Mouse (Mus musculus): ENCODE results near the gene Gpx3. TPM values are rescaled to one million over a fixed set of nuclear protein-coding genes. Genes with fewer than 3 reads are reported as not detected.

The Gpx3 gene
- polyA plus RNA-seq, 1 experiment: 2.0 TPM

DNA sequence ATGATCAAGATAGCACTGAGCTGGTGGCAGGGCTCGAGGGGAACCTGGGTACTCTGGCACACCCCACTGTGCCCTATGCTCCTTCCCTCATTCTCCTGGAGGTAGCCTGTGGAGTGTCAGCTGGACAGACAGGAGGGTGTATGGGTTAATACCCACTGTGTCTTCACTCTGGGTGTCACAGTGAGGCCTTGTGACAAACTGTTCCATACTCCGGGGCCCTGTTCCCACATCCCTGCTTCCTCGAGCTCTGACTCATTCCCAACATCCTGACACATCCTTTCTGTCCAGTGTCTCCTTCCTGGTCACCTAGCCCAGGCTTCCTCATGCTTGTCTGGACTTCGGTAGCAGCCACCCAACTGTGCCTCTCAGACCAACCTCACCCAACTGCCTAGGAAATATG, 4.2 kb downstream of the Gpx3 start:
- Histone ChIP-seq H3K36me3 (ENCODE audit: control insufficient read depth, insufficient read depth) (peaks cover 6% of the 10 kb centered on the region), H3K79me3 (ENCODE audit: low read depth) (no peaks in the 10 kb centered on the region), H3K27me3 (ENCODE audit: control insufficient read depth, insufficient read depth, insufficient read length) (no peaks in the 10 kb centered on the region), H3K79me2 (ENCODE audit: control insufficient read depth, insufficient read depth) (no peaks in the 10 kb centered on the region), H3K4me3 (ENCODE audit: insufficient read depth, poor library complexity, severe bottlenecking) (no peak overlapping the region), H3ac (ENCODE audit: control insufficient read depth, insufficient read length, low read depth) (no peak overlapping the region)
- TF ChIP-seq CEBPB (IDR thresholded peaks at IDR 0.05; ENCODE audit: low read depth) (no peak), MYOD1 (IDR thresholded peaks at IDR 0.05; ENCODE audit: control insufficient read depth, insufficient read length, low read depth) (no peak), MAX (IDR thresholded peaks at IDR 0.05) (no peak), USF1 (IDR thresholded peaks at IDR 0.05; ENCODE audit: low read depth) (no peak), MYOG (IDR thresholded peaks at IDR 0.05; ENCODE audit: control insufficient read depth, extremely low read depth, insufficient read length) (no peak), FOSL1 (IDR thresholded peaks at IDR 0.05; ENCODE audit: insufficient read depth, low read length, poor library complexity, severe bottlenecking) (no peak), CTCF (IDR thresholded peaks at IDR 0.05; ENCODE audit: control insufficient read depth, insufficient read depth, insufficient read length) (no peak)

DNA sequence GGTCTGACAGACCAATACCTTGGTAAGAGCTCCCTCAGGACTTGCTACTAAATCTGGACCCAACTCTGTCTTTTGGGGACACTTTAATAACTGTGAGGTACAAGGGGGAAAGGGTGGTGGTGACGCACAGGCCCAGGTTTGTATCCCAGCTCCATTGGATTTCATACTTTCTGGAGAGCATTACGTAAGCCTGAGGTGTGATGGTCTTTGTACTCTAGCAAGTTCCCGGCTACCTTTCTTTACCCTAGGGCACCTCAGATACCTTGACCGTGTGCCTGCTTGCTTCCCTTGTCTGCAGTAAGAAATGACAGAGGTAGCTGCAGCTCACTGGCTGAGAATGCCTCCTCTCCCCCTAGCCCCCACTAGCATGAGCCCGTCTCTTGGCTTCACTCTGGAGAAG, 5.0 kb downstream of the Gpx3 start:
- H3K79me2 ChIP-seq (ENCODE audit: control insufficient read depth, insufficient read depth): no peaks in the 10 kb centered on the region
- no peak overlapping the region for H3K4me3 ChIP-seq (ENCODE audit: insufficient read depth, poor library complexity, severe bottlenecking)
- no peaks in the 10 kb centered on the region for H3K27me3 ChIP-seq (ENCODE audit: control insufficient read depth, insufficient read depth, insufficient read length)
- peaks cover 6% of the 10 kb centered on the region for H3K36me3 ChIP-seq (ENCODE audit: control insufficient read depth, insufficient read depth)
- H3ac ChIP-seq (ENCODE audit: control insufficient read depth, insufficient read length, low read depth): no peak overlapping the region
- TF ChIP-seq MAX (IDR thresholded peaks at IDR 0.05) (no peak), CTCF (IDR thresholded peaks at IDR 0.05; ENCODE audit: control insufficient read depth, insufficient read depth, insufficient read length) (no peak), CEBPB (IDR thresholded peaks at IDR 0.05; ENCODE audit: low read depth) (no peak)
- no peaks in the 10 kb centered on the region for H3K79me3 ChIP-seq (ENCODE audit: low read depth)

DNA sequence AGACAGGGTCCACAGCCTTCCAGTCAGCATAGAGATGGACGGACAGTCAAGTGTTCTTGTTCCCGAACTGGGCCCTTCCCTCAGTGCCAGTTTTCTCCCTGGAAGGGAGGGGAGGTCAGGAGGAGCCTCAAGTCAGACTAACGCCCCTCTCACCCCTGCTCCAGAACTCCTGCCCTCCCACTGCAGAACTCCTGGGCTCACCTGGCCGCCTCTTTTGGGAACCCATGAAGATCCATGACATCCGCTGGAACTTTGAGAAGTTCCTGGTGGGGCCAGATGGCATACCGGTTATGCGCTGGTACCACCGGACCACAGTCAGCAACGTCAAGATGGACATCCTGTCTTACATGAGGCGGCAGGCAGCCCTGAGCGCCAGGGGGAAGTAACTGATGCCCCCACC, 7.0 kb downstream of the Gpx3 start:
- no peak overlapping the region for H3ac ChIP-seq (ENCODE audit: control insufficient read depth, insufficient read length, low read depth)
- no peak overlapping the region for H3K4me3 ChIP-seq (ENCODE audit: insufficient read depth, poor library complexity, severe bottlenecking)
- no peak for TF ChIP-seq CTCF (IDR thresholded peaks at IDR 0.05; ENCODE audit: control insufficient read depth, insufficient read depth, insufficient read length)
- H3K79me2 ChIP-seq (ENCODE audit: control insufficient read depth, insufficient read depth): no peaks in the 10 kb centered on the region
- H3K79me3 ChIP-seq (ENCODE audit: low read depth): no peaks in the 10 kb centered on the region
- no peaks in the 10 kb centered on the region for H3K27me3 ChIP-seq (ENCODE audit: control insufficient read depth, insufficient read depth, insufficient read length)
- peaks cover 9% of the 10 kb centered on the region for H3K36me3 ChIP-seq (ENCODE audit: control insufficient read depth, insufficient read depth)

DNA sequence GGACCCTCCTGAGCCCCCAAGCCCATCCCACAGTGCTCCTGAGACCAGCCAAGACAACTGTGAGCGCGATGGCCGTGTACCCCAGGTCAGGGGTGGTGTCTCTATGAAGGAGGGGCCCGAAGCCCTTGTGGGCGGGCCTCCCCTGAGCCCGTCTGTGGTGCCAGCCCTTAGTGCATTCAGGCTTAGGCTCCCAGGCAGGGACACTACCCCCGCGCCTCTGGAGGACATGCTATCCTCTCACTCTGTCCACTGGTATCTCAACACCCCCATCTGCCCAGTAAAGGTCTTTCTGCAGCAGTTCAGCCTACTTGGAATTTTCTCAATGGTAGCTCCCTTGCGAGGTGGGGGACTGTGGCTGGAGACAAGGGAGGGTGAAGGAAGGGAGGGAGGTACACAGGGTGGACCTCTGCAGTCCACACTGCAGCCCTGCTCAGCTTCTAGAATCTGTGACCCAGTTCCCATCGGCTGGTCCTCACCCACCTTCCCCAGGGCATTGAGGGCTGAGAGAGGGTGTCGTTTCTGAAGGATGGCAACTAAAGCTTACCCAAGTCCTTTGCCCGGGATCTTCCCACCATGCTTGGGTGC, 7.9 kb downstream of the Gpx3 start:
- Histone ChIP-seq H3K79me3 (ENCODE audit: low read depth) (no peaks in the 10 kb centered on the region), H3ac (ENCODE audit: control insufficient read depth, insufficient read length, low read depth) (no peak overlapping the region), H3K36me3 (ENCODE audit: control insufficient read depth, insufficient read depth) (peaks cover 10% of the 10 kb centered on the region), H3K79me2 (ENCODE audit: control insufficient read depth, insufficient read depth) (no peaks in the 10 kb centered on the region), H3K4me3 (ENCODE audit: insufficient read depth, poor library complexity, severe bottlenecking) (no peak overlapping the region), H3K27me3 (ENCODE audit: control insufficient read depth, insufficient read depth, insufficient read length) (no peaks in the 10 kb centered on the region)
- TF ChIP-seq CEBPB (IDR thresholded peaks at IDR 0.05; ENCODE audit: low read depth): no peak

DNA sequence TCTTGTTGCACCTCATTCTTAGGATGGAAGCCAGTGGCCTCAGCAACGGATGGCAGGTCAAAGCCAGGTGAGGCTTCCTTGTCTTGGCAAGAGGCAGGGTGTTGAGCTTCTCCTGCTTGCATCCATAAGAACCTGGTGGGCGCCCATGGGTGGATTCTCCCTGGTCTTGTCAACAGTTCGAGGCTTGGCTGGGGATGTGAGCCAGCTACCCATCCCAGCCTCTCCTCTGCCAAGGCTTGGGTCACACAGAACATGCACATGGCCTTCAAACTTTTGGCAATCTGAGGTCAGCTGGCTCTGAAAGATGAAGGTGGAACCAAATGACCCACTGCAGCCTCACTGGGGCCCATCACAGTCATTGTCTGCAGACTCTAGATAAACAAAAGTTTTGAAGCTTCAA, 8.9 kb downstream of the Gpx3 start:
- Histone ChIP-seq H3K79me2 (ENCODE audit: control insufficient read depth, insufficient read depth) (no peaks in the 10 kb centered on the region), H3K27me3 (ENCODE audit: control insufficient read depth, insufficient read depth, insufficient read length) (no peaks in the 10 kb centered on the region), H3K79me3 (ENCODE audit: low read depth) (no peaks in the 10 kb centered on the region), H3K4me3 (ENCODE audit: insufficient read depth, poor library complexity, severe bottlenecking) (no peak overlapping the region), H3K36me3 (ENCODE audit: control insufficient read depth, insufficient read depth) (peaks cover 17% of the 10 kb centered on the region), H3ac (ENCODE audit: control insufficient read depth, insufficient read length, low read depth) (no peak overlapping the region)
- TF ChIP-seq MYOG (IDR thresholded peaks at IDR 0.05; ENCODE audit: control insufficient read depth, extremely low read depth, insufficient read length) (no peak), MYOD1 (IDR thresholded peaks at IDR 0.05; ENCODE audit: control insufficient read depth, insufficient read length, low read depth) (no peak), CEBPB (IDR thresholded peaks at IDR 0.05; ENCODE audit: low read depth) (no peak), CTCF (IDR thresholded peaks at IDR 0.05; ENCODE audit: control insufficient read depth, insufficient read depth, insufficient read length) (no peak), USF1 (IDR thresholded peaks at IDR 0.05; ENCODE audit: low read depth) (no peak), FOSL1 (IDR thresholded peaks at IDR 0.05; ENCODE audit: insufficient read depth, low read length, poor library complexity, severe bottlenecking) (no peak), MAX (IDR thresholded peaks at IDR 0.05) (no peak)

DNA sequence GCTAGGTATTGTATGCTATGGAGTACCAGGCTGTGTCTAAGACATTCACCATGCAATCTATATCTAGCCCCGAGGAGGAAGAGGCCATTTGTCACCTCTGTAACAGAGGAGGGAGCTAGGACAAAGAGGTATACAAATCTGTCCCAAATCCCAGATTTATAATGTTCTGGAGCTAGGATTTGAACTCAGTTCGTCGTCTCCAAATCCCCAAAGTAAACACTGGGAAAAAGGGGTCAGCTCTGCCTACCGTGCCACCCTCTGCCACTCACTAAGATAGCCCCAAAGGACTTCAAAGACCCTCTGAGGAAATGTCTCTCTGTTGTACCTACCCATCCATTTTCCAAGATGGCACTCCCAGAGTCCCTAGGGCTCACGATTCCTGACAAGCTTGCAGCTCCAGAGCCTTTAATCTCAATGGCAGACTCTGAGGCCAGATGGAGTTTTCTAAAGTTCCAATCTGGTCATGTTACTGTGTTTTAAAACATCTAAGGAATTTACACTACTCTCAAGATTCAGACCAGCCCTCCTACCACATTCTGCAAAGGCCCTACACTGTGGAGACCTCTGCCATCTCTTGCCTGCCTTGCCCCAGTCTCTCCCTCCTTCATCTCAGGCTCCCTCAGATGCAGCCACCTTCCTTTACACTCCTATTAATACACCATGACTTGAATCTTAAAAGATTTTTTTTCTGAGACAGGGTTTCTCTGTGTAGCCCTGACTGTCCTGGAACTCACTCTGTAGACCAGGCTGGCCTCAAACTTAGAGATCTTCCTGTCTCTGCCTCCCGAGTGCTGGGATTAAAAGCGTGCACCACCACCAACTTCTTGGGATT, 9.6 kb downstream of the Gpx3 start:
- no peaks in the 10 kb centered on the region for H3K27me3 ChIP-seq (ENCODE audit: control insufficient read depth, insufficient read depth, insufficient read length)
- no peaks in the 10 kb centered on the region for H3K79me2 ChIP-seq (ENCODE audit: control insufficient read depth, insufficient read depth)
- H3ac ChIP-seq (ENCODE audit: control insufficient read depth, insufficient read length, low read depth): no peak overlapping the region
- H3K36me3 ChIP-seq (ENCODE audit: control insufficient read depth, insufficient read depth): peaks cover 18% of the 10 kb centered on the region
- no peak for TF ChIP-seq MAX (IDR thresholded peaks at IDR 0.05)
- TF ChIP-seq MYOG (IDR thresholded peaks at IDR 0.05; ENCODE audit: control insufficient read depth, extremely low read depth, insufficient read length): no peak
- TF ChIP-seq USF1 (IDR thresholded peaks at IDR 0.05; ENCODE audit: low read depth): no peak
- TF ChIP-seq FOSL1 (IDR thresholded peaks at IDR 0.05; ENCODE audit: insufficient read depth, low read length, poor library complexity, severe bottlenecking): no peak
- TF ChIP-seq CEBPB (IDR thresholded peaks at IDR 0.05; ENCODE audit: low read depth): no peak
- no peak for TF ChIP-seq MYOD1 (IDR thresholded peaks at IDR 0.05; ENCODE audit: control insufficient read depth, insufficient read length, low read depth)
- no peak for TF ChIP-seq CTCF (IDR thresholded peaks at IDR 0.05; ENCODE audit: control insufficient read depth, insufficient read depth, insufficient read length)
- H3K79me3 ChIP-seq (ENCODE audit: low read depth): no peaks in the 10 kb centered on the region
- no peak overlapping the region for H3K4me3 ChIP-seq (ENCODE audit: insufficient read depth, poor library complexity, severe bottlenecking)

Data from C2C12 (cell line).